Mouse (Mus musculus) frontal cortex, postnatal 10 days (tissue): Measurements from ENCODE around the gene Apba1.
A peak's percentile ranks its signal among the peaks of the same experiment; 100 is the strongest.

Experiments used
- DNase-seq, 2 experiments: peaks; one replicate each; pipeline ENCODE4 v3.0.0; 2022; ENCODE audit warnings: low spot score in 2 of 2, mixed read lengths in 1 of 2

Apba1 gene

DNA sequence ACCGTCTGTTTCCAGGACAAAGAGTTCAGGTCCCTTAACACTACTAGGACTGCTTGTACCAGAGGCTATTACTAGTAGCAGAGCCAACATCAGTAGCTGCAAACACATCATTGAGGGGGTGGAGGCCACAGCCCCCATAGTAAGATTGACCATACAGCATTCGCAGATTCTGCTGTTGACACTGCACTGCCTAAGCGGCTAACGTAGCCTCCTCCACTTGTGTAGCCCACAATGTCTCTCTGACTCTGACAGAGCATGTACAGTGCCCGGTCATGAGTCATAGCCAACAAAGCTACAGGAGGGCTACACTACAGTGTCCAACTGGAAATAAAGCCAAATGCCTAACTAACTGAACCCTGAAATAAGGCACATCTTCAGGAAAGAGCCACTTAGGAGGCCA is 166.9 kb downstream of the Apba1 start:
- no peak for DNase-seq

DNA sequence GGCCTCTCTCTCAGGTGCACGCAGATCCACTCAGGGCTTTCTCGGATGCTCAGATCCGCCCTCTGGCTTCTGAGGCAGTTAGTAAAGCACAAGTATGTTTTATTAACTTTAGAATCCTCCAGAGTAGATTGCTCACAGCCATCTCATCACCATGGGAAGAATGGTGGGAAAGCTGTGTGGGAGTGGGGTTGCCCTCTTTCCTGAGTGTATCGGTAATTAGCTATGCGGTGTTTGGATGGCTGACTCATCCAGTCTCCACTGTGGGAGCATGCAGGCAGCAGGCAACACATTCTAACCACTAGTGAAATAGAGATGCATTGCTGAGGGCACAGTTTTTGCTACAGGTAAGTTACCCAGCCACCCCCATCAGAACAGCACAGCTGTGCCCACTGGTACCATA is 172.1 kb downstream of the Apba1 start:
- DNase-seq: no peak

DNA sequence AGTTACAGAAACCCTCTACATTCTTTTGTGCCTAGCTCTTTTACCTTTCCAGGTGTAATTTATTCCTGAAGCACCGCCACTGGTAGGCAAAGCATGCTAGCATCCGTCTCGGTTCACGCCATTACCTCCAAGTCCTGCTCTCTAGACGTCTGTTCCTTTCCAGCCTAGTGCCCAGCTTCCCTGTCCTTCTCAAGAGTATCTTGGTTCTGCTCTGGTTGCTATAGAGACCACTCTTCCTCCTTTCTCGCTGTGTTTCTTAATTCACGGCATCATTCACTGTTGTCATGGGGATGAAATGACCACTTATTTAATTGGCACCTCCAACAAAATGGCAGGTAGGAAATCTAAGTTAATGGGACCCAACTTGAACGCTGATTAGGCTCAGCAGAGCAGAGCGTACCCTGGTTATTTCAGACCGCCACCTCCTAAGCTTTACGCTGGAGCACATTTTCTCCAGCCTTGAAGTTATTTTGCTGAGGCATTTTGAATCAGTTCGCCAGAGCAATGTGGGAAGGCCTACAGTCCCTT is 182.8 kb downstream of the Apba1 start:
- DNase-seq: no peak

DNA sequence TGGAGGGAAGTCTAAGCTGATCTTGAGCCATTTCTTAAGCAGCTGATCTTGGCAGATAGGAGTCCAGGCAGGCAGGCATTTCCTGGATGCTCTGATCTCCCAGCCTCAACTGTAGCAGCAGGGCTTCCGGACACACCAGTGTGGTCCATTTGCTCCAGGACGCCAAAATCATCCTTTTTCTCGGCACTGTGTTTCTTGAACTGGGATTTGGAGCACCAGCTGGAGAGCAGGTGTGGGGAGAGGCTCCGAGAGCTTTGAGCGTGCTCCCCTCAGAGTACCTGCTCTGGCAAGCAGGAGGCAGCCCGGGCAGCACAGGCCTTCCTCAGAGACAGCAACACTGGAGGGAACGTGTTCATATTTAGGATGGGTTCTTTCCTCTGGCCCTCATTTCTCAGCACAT is 184.2 kb downstream of the Apba1 start:
- no peak for DNase-seq

DNA sequence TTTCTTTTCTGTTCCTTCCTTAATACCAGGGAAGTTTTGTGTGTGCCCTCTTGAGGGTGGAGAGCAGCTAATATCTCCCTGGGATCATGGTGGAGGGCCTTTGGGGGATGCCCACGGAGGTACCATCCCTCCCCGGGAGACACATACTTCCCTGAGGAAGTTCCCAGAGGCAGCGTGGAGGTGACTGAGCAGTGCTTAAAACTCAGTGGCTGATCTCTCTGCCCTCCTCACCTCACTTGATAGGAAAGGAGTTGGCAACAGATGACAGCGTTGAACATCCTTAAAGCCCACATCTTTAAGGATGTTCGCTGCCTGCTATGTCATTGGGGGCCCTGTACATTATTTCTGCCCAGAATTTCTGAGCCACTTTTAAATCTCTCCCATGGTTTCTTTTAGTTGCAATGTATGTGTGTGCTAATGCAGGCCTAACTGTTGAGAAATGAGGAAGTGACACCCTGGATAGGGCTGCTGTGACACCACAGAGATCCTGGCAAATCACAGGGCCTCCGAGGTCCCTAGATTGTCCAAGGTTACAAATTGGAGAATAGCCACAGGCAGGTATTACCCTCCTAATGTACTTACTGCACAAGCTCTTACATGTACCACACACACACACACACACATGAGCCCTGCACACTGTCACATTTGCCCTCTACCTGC is 187.5 kb downstream of the Apba1 start:
- DNase-seq: no peak

DNA sequence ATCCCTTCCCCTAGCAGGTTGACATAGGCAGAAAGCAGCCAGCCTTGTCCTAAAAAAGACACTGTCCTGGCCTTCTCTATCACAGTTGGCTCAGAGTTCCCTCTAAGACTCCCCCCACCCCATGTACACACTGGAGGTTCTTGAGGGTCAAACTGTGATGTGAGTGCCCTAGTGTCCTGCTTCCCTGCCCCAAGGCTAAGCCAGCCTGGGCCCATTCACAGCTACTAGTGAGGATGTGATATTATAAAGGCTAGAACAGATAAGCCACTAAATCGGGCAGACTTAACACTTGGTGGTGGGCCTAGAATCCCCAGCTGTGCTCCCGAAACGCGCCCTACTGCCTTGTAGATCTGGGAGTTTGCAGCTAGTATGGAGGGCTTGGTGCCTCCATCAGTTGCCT is 188.1 kb downstream of the Apba1 start:
- DNase-seq: no peak

DNA sequence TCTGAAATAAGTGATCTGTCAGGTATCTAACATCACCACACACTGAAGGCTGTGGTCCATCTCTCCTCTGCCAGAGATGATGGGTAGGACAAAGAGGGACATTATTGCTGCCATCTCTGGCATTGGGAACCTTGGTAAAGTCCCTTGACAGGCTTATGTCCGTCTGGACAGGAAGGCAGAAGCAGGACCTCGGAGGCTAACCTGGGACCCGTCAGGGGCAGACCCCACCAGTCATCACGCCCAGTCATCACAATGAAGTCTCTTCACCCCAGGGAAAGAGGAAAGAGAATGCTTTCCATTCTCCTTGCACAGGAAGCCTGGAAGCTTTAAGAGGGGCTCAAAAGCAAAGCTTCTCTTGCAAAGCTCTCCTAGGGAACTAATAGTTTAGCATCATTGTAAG is 189.2 kb downstream of the Apba1 start:
- no peak for DNase-seq

DNA sequence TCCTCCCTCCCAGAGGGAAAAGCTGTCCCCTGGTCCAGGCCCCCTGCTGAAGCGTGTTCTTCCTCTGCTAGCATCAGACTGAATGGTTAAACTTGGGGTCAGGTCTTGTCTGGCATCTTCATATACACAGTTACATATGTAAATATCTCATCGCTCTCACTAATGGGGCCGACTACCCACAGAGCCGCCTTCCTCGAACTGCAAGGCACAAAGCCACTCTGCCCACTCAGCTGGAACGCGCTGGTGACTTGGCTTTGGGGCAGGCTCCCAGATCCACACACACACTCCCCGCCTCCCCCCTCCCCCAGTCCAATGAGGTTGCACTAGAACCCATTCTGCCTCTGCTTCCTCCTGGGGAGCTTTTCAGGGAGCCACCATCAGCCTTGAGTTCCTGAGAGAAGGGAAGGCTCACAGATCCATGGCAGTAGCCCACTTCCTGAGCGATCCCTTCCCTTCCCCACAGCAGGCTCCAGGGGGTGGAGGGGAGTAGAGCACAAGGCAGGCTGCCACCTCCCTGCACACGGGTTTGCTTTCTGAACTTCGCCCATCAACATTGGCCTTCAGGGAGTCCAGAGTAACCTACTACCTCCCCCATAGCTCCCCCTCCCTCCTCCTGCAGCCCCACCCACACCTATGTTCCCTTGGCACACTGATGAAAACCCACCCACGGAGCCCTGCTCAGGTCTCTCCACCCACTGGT is 189.8 kb downstream of the Apba1 start:
- no peak for DNase-seq

DNA sequence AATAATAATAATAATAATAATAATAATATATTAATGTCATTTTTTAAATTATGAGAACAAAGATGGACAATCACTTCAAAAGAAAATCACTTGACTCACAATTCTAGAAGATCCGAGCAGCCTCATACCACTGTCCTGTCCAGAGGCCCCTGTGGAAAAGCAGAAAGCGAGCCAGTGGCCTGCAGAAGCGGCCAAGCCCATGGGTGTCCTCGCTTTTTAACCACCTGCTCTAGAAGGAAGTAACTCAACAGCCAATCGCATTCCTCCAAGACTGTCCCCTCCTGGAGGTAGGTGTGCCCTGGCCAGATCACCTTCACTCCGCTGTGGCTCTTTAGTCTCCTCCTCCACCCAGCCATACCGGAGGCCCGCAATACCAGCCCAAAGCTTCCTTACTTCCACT is 196.8 kb downstream of the Apba1 start:
- no peak for DNase-seq

DNA sequence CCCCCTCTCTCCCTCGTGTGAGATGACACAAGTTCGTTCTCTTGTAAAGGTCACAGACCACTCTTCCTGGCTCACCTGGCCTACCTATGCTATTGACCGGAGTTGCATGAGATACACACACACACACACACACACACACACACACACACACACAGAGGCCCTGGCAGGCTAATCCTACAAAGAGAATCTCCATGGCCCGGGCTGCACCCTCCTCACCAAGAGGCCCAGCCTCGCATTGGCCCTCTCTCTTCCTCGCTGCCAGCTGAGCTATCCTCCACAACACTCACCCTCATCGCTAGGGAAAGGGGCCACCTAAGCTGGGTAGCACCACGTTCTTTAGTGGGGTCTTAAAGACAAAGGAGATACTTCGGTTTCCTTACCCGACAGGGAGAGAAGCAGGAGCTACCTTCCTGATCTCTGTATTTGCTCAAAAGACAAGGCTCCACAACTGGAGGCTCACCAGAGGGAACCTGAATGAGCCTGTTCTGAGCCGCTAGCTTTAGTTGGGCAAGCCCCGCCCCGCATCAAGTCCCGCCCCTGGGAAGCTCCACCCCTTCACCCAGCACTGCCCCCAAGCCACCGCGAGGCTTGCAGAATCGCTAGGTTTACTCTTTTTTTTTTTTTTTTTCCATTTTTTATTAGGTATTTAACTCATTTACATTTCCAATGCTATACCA is 197.8 kb downstream of the Apba1 start:
- no peak for DNase-seq

DNA sequence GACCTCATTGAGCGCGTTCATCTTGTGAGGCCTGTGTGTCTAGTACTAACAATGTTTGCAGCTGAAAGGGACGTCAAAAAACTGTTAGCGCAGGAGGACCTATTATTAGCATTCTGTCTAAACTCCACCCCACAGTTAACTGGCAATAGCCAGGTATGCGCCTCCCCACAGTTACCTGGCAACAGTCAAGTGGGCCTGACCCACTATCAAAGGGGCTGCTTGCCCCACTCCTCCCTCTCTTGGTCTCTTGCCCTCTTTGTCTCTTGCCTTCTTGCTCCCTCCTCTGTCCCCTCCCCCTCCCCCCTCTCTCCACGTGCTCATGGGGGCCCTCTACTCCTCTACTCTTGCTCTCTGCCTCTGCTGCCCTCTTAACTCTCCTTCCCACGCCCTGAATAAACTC is 198.9 kb downstream of the Apba1 start:
- DNase-seq: no peak

DNA sequence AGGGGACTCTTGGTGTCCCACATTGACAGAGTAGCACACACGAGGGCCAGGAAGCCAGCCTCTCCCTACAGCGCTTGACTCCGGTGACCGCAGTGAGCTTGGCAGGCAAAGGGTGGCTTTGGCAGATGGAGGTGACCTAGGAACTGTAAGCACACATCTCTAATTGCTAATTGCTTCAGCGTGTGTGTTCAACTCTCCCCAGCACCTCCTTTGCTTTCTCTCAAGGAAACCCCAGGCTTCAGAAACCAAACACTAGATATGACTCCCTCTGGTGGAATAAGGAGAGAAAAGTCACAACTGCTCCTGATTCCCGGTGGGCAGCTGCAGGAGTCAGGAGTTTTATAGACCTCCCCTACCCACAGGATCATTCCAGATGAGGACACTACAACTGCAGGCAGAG is 200.2 kb downstream of the Apba1 start:
- DNase-seq: no peak

DNA sequence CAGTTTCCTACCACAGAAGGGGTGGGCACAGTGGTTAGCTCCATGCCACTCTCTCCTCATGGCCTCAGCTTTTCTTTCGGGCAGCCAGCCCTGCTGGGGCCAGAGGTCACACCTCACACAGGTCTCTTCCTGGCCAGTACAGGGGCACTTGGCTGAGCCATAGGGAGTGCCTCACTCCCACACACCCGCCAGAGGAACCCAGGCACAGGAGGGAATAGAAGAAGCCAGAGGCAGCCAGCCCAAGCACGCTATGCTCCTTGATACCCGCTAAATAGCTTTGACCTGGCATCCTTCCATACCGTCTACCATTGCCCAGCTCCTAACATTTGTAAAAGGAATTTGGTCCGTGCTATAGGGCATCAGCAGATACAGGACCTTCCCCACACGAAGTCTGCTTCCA is 201.2 kb downstream of the Apba1 start:
- no peak for DNase-seq

DNA sequence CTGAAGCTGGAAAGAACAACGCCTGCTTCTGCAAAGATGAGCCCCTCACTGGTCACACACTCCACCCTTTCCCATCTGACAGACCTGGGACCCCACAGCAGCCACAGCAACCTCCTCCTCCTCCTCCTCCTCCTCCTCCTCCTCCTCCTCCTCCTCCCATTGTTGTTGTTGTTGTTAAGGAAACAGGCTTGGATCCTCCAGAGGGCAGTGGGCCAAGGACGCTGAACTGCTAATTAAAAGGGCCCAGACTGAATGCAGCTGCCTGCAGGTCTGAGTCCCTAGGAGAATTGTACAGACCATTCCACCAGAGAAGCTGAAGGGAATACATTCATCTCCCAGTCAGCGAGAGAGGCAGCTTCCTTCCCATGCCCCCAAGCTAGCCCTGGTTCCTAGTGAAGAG is 201.6 kb downstream of the Apba1 start:
- no peak for DNase-seq

DNA sequence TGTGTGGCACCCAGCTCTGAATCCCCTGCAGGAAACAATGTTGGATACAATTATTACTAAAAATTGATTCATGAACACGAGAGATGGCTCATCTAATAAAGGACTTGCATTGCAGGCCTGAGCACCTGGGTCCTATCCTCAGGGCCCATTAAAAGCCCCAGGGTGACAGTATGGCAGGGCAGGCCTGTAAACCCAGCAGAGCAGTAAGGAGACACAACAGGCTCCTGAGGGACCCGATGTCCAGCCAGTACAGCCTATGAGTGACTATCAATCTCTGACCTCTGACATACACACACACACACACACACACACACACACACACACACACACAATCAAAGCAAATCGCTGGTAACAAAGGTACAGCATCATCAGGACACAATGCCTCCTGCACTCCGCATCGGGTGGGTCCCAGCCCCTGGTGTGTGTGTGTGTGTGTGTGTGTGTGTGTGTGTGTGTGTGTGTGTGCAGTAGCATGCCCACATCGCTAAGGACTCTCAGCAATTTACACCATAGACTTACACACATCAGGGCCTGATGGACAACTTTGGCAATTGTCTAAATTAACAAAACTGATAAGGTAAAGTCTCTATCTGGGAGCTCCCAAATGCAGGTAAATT is 202.3 kb downstream of the Apba1 start:
- DNase-seq: no peak

DNA sequence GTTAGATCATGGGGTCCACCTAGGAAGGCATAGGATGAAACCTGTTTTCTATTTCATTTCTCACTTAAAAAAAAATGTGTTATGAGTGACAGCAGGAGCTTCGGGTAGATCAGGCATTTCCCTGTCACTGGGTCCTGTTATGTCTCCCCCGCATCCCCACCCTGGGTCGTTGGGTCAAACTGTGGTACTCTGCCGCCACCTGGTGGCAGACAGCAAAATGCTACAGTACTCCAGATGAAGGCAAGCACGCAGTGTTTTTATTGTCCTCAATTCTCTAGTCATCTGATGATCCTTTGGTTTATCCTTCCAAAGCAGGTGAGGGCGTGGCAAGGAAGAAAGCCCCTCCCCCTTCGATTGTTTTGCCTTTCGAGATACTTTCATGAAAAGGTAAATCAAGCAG is 202.8 kb downstream of the Apba1 start:
- peak; percentile 43 to 73 for DNase-seq

DNA sequence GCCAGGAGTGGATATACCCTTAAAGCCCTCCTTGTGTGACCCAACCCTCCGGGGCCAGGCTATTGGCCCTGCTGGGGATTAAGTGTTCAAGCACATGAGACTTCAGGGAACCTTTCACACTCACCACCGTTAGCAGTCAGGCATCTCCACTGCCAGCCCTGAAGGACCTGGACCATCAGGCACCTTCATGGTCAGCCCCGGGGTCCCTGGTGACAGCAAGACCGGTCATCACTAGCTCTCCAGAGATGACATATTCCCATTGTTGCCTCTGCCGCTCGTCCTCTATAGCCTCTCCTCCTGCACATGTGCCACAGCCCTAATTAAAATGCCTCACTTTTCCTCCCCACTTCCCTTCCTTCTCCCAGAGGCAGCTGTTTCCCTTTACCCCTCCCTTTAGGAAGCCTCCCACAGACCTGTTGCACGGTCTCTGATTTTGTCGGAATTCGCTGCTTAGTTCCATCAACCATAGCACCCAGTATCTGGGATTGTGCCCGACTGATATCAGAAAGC is 205.8 kb downstream of the Apba1 start:
- no peak for DNase-seq

DNA sequence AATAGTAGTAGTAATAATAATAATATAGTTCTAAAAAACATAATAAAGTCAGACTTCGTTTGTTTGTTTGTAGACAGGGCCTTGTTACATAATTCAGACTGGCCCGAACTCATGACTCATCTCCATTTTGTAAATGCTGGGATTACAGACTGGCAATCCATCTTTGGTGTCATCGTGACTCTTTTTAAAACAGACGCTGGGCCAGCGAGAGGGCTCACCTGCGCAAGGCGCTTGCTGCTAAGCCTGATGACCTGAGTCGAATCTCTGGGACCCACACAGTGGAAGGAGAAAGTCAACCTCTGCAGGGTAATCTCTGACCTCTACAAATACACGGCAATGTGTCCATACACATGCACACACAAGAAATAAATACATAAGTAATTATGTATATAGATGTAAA is 207.7 kb downstream of the Apba1 start:
- no peak for DNase-seq

DNA sequence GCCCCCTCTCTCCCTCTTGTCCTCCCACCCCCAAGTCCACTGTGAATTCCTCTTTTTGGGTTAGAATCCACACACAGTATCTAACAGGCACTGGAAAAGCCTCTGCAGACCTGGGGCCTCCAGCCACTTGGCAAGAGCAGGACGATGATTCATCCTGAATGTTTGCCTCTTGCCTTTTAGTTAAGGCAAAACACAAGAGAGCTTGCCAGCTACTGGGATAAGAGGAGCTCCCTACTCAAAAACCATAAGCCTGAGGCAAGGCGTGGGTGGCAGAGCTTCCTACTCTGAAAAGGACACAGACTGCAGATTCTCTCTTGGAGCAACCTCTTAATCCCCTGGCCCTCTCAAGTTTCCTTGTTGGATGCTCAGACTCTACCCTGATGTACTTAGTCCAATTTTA is 208.5 kb downstream of the Apba1 start:
- no peak for DNase-seq

DNA sequence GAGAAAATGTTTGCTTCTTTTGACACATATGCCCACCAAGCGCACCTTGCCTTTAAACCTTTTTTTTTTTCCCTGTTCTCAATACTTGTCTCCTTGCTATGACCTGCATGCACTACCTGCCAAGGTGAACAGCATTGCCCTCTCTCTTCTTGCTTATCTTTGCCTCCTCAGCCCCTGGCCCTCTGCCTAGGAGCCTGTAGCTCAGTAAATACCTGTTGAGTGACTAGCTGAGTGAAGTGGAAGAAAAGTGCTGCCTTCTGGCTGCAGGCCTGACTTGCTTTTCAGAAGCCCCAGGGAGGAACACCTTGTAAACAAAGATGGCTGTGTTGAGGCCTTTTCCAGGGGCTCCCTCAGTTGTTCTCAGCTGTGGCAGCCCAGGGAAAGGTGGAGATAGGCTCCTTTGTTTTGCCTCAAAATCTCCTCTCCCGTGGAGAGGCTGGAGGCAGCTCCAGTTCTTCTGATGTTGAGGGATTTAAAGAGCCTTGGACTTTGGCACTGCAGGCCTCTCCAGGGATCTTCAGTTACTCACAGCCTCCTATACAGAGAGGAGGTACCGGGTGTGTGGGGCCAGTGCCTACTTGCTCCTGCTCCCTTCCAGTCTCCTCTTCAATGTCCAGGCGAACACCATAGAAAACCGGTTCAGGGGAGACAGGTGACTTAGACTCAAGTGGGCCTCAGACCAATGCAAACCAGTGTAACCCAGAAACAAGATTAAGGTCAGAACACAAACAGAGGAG is 209.6 kb downstream of the Apba1 start:
- no peak for DNase-seq

DNA sequence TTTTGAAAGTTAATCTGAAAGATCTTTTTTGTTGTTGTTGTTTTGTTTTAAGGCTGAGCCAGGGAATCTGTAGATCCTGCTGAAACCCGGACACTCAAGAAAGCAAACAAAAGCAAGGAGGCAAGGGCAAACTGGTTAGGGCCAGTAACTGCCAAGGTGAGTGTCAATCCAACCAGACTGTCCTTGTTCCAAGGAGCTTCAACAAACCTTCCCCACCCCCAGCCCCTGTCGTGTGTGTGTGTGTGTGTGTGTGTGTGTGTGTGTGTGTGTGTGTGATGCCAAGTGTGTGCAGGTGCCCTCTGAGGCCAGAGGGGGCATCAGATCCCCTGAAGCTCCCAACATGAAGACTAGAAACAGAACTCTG is 210.2 kb downstream of the Apba1 start:
- DNase-seq: no peak

DNA sequence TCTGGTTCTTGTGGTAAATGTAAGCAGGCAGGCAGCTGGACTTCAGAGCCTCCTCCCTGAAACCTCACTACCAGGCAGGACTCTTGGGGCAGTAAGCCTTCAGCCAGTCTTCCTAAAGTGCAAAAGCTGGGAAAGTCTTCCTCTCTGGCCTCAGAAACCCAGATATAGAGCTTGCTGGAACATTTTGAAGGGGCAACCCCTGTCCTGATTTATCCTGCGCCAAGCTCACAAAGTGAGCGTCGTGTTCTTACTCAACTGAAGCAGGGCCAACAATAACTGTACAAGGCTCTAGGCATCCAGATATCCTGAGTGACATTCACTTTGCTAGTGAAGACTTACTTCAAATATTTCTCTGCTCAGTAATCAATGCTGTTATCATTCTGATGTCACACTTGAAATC is 211.7 kb downstream of the Apba1 start:
- no peak for DNase-seq
